Mouse (Mus musculus): Measurements from ENCODE around the gene St8sia1.

GRCm38 (mm10) chr6:142850436-142850835 is 113.8 kb downstream of the St8sia1 start:
- TF ChIP-seq CTCF (IDR thresholded peaks at IDR 0.05; ENCODE audit: insufficient read depth, low read length) (no peak), POLR2A (IDR thresholded peaks at IDR 0.05; ENCODE audit: borderline replicate concordance, extremely low read depth, low read depth, low read length) (no peak)

All from lung, adult 2 months (tissue).